21 mouse cellular contexts compared by ENCODE assay signal in the genomic region with DNA sequence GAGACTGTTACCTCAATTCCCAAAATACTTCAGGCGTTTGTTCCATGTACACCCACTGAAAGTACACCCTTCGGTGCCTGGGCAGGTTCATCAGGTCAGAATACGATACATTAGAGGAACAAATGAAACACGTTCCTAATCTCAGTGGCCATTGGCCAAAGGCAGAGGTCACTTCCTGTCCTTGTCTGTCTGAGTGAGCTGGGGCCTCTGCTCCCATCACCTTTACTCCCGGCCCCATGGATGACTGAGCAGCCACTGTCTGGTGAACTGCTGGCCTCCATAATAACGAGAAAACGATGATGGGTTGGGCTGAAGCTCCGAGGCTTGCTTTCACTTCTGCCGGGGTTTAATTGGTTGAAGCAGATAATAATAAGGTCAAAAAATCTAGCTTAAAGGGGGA.
DNase-seq lines count a peak whose midpoint lies in the region; ATAC-seq and TF ChIP-seq lines count a peak whose summit lies in the region.
"Had no signal": no experiment of that assay in that cellular context is flagged by ENCODE, and none has a peak within 500 bp of the region (broad histone marks: within the 10 kb centered on the region; RNA-seq: fewer than 3 reads in every experiment).

No protein-coding gene starts in this region.

- no peak for TF ChIP-seq CTCF in kidney, postnatal 0 days (IDR thresholded peaks at IDR 0.05; ENCODE audit: low read depth)

- DNase-seq in kidney, adult 11 months: peak; percentile 20
- DNase-seq in kidney, postnatal 0 days (ENCODE audit: low spot score): no peak
- peak; percentile 36 for DNase-seq in retina, embryonic 14.5 days (ENCODE audit: low spot score)
- no peak for DNase-seq in right cerebral cortex, postnatal 36 days (ENCODE audit: low spot score in 2 of 2)
- DNase-seq: adrenal gland, postnatal 25 days; cerebellum, adult 2 months; gastrocnemius, postnatal 36 days; layer of hippocampus, postnatal 36 days; left cerebral cortex, postnatal 4 days; lung, adult 2 months; lung, postnatal 4 days had no signal

- ATAC-seq in forebrain, embryonic 16.5 days: peak; percentile 15; the same call in 1 of the 2 replicates
- ATAC-seq in forebrain, embryonic 12.5 days (ENCODE audit: low FRiP score): no peak
- peak; percentile 61; the same call in 1 of the 2 replicates for ATAC-seq in kidney, postnatal 0 days (replicated peaks; ENCODE audit: low FRiP score, low read depth)
- ATAC-seq in intestine, embryonic 15.5 days: no peak
- ATAC-seq: activated CD4-positive, CD25-positive, alpha-beta regulatory T cell, adult 4 months; midbrain, embryonic 13.5 days had no signal

- 56% methylated on average over 9 of the region's 9 CpGs for WGBS in forebrain, embryonic 16.5 days
- WGBS in forebrain, embryonic 12.5 days: 63% methylated on average over 9 of the region's 9 CpGs
- WGBS in kidney, postnatal 0 days: 23% methylated on average over 9 of the region's 9 CpGs
- WGBS in intestine, embryonic 15.5 days: 72% methylated on average over 9 of the region's 9 CpGs

- H3K9me3 ChIP-seq in forebrain, embryonic 16.5 days (ENCODE audit: control insufficient read depth, low read length): no peaks in the 10 kb centered on the region
- H3K9me3 ChIP-seq in forebrain, embryonic 12.5 days: no peaks in the 10 kb centered on the region
- H3K9me3 ChIP-seq in kidney, postnatal 0 days (replicated peaks; ENCODE audit: low read length): no peaks in the 10 kb centered on the region
- no peaks in the 10 kb centered on the region for H3K9me3 ChIP-seq in intestine, embryonic 15.5 days
- H3K9me3 ChIP-seq: embryonic facial prominence, embryonic 15.5 days; forebrain, embryonic 10.5 days; hindbrain, embryonic 12.5 days; midbrain, embryonic 13.5 days had no signal

- H3K9ac ChIP-seq in forebrain, embryonic 16.5 days (replicated peaks; ENCODE audit: low read depth, low read length): no peak overlapping the region
- no peak overlapping the region for H3K9ac ChIP-seq in forebrain, embryonic 12.5 days
- H3K9ac ChIP-seq in kidney, postnatal 0 days (ENCODE audit: low read depth, low read length): no peak overlapping the region
- H3K9ac ChIP-seq in intestine, embryonic 15.5 days: no peak overlapping the region
- H3K9ac ChIP-seq: embryonic facial prominence, embryonic 15.5 days; hindbrain, embryonic 12.5 days; midbrain, embryonic 13.5 days had no signal

- no peaks in the 10 kb centered on the region for H3K36me3 ChIP-seq in forebrain, embryonic 16.5 days (ENCODE audit: control insufficient read depth, insufficient read depth)
- H3K36me3 ChIP-seq in forebrain, embryonic 12.5 days (replicated peaks): no peaks in the 10 kb centered on the region
- H3K36me3 ChIP-seq in kidney, postnatal 0 days (ENCODE audit: insufficient read depth, low read length): no peaks in the 10 kb centered on the region
- H3K36me3 ChIP-seq in intestine, embryonic 15.5 days: no peaks in the 10 kb centered on the region
- H3K36me3 ChIP-seq: embryonic facial prominence, embryonic 15.5 days; forebrain, embryonic 10.5 days; hindbrain, embryonic 12.5 days; midbrain, embryonic 13.5 days had no signal

- no peak overlapping the region for H3K27ac ChIP-seq in forebrain, embryonic 16.5 days (ENCODE audit: low read length)
- H3K27ac ChIP-seq in forebrain, embryonic 12.5 days: no peak overlapping the region
- no peak overlapping the region for H3K27ac ChIP-seq in kidney, postnatal 0 days
- H3K27ac ChIP-seq in intestine, embryonic 15.5 days: no peak overlapping the region
- H3K27ac ChIP-seq: embryonic facial prominence, embryonic 15.5 days; forebrain, embryonic 10.5 days; hindbrain, embryonic 12.5 days; midbrain, embryonic 13.5 days; stomach, postnatal 0 days had no signal

- no peaks in the 10 kb centered on the region for H3K27me3 ChIP-seq in forebrain, embryonic 16.5 days (replicated peaks; ENCODE audit: control insufficient read depth, insufficient read depth, low read length)
- no peaks in the 10 kb centered on the region for H3K27me3 ChIP-seq in forebrain, embryonic 12.5 days
- H3K27me3 ChIP-seq in kidney, postnatal 0 days (ENCODE audit: insufficient read depth, low read length): no peaks in the 10 kb centered on the region
- H3K27me3 ChIP-seq in intestine, embryonic 15.5 days (replicated peaks): no peaks in the 10 kb centered on the region
- H3K27me3 ChIP-seq: embryonic facial prominence, embryonic 15.5 days; hindbrain, embryonic 12.5 days; midbrain, embryonic 13.5 days had no signal

- H3K4me3 ChIP-seq in forebrain, embryonic 16.5 days (replicated peaks; ENCODE audit: low read length): no peak overlapping the region
- H3K4me3 ChIP-seq in forebrain, embryonic 12.5 days (replicated peaks): no peak overlapping the region
- H3K4me3 ChIP-seq in kidney, postnatal 0 days (replicated peaks; ENCODE audit: low read depth, low read length): no peak overlapping the region
- H3K4me3 ChIP-seq in intestine, embryonic 15.5 days (replicated peaks): no peak overlapping the region
- H3K4me3 ChIP-seq: embryonic facial prominence, embryonic 15.5 days; forebrain, embryonic 10.5 days; hindbrain, embryonic 12.5 days; midbrain, embryonic 13.5 days had no signal

- 0 out of 2 replicates have a peak, but pooled peaks cover 5% of the 10 kb centered on the region for H3K4me1 ChIP-seq in forebrain, embryonic 16.5 days (replicated peaks; ENCODE audit: control insufficient read depth, insufficient read depth, low read length)
- no peaks in the 10 kb centered on the region for H3K4me1 ChIP-seq in forebrain, embryonic 12.5 days
- no peaks in the 10 kb centered on the region for H3K4me1 ChIP-seq in kidney, postnatal 0 days (replicated peaks; ENCODE audit: insufficient read depth, low read length)
- H3K4me1 ChIP-seq in intestine, embryonic 15.5 days (replicated peaks): no peaks in the 10 kb centered on the region
- H3K4me1 ChIP-seq: embryonic facial prominence, embryonic 15.5 days; hindbrain, embryonic 12.5 days had no signal

- no peak overlapping the region for H3K4me2 ChIP-seq in forebrain, embryonic 16.5 days (ENCODE audit: low read length)
- no peak overlapping the region for H3K4me2 ChIP-seq in forebrain, embryonic 12.5 days
- H3K4me2 ChIP-seq in kidney, postnatal 0 days (ENCODE audit: low read length): peak overlapping the region; percentile 19
- no peak overlapping the region for H3K4me2 ChIP-seq in intestine, embryonic 15.5 days (replicated peaks)
- H3K4me2 ChIP-seq: embryonic facial prominence, embryonic 15.5 days; hindbrain, embryonic 12.5 days; liver, embryonic 11.5 days; midbrain, embryonic 13.5 days had no signal

Comparison
In these comparisons a context has a peak if more than half of its experiments do, and no peak if none do; other contexts are left out.
1. ATAC-seq: peak in forebrain, embryonic 16.5 days (single experiment) and kidney, postnatal 0 days (single experiment); none in forebrain, embryonic 12.5 days (single experiment) and intestine, embryonic 15.5 days (single experiment).
2. DNase-seq: peak in kidney, adult 11 months (single experiment) and retina, embryonic 14.5 days (single experiment); none in kidney, postnatal 0 days (single experiment) and right cerebral cortex, postnatal 36 days (0 of 2).